Mouse (Mus musculus) ES-Bruce4 (cell line): Measurements from ENCODE around the gene Aox4.

ENCODE experiments used
- CTCF ChIP-seq: IDR thresholded peaks from one replicate; pipeline ENCODE4 v1.8.1; 2011; ENCODE audit warnings: low read depth, low read length
- POLR2A ChIP-seq: IDR thresholded peaks from one replicate; pipeline ENCODE4 v1.8.1; 2011; ENCODE audit warnings: low read length; ENCODE audit not compliant: insufficient read depth

DNA sequence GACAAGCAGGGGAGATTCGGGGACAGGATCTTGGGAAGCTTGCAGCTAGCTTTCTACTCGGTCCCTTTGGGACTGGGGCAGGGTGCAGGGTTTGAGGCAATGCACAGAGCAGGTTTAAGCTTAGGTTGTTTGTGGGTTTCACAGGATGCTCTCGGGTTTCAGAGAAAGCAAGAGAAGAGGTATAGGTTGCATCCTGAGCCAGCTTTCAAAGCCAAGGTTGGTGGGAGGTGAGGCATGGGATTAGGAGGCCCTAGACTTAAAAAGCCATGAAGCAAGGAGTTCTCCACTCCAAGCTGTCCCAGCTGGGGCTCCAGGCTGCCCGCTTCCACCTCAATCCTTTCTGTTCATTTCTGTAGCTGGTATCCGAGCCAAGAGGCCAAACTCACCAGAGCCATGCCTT is 67.8 kb downstream of the Aox4 start, which contains the start of gene Aox2:
- TF ChIP-seq POLR2A (no peak), CTCF (no peak)
